Mouse (Mus musculus) liver, embryonic 13.5 days (tissue): ENCODE measurements at regions not wholly inside any gene's neighbourhood (a gene's known extent, or its start where the extent isn't known, plus 50 kb on each side); places are given as distances from the start of the nearest gene placed in this dataset.
"Not testable (repeated sequence)": the region's sequence is repeated elsewhere in the genome, so short reads cannot be mapped to it uniquely, and the experiment has no call there.

Source experiments
- ATAC-seq: fragments of 200-750 bp; cut with Nextera tagmentation; 2 replicates; pipeline ENCODE4 v1.8.0; 2017; ENCODE audit warnings: low read depth, mild to moderate bottlenecking, moderate number of reproducible peaks, moderate library complexity
- DNase-seq: peaks from one replicate; pipeline ENCODE4 v3.0.0; 2022
- H3K27ac ChIP-seq: fragments of 300-500 bp; sonication (generic); 2 replicates; pipeline ENCODE4 v1.5.1; 2015; ENCODE audit warnings: moderate library complexity, mild to moderate bottlenecking, inconsistent platforms
- H3K27me3 ChIP-seq: fragments of 300-500 bp; sonication (generic); 2 replicates; pipeline ENCODE4 v1.6.1; 2015; ENCODE audit warnings: mild to moderate bottlenecking, inconsistent platforms
- H3K36me3 ChIP-seq: fragments of 300-500 bp; sonication (generic); 2 replicates; pipeline ENCODE4 v1.6.1; 2015; ENCODE audit warnings: mild to moderate bottlenecking, inconsistent platforms
- H3K4me1 ChIP-seq: fragments of 300-500 bp; sonication (generic); replicated peaks from 2 replicates; pipeline ENCODE4 v1.6.1; 2015; ENCODE audit warnings: inconsistent platforms
- H3K4me2 ChIP-seq: fragments of 300-500 bp; sonication (generic); 2 replicates; pipeline ENCODE4 v1.6.1; 2015; ENCODE audit warnings: inconsistent platforms, mild to moderate bottlenecking, moderate library complexity
- H3K4me3 ChIP-seq: fragments of 300-500 bp; sonication (generic); replicated peaks from 2 replicates; pipeline ENCODE4 v1.5.1; 2015; ENCODE audit warnings: mild to moderate bottlenecking, inconsistent platforms
- H3K9ac ChIP-seq: fragments of 300-500 bp; sonication (generic); 2 replicates; pipeline ENCODE4 v1.6.1; 2015; ENCODE audit warnings: mild to moderate bottlenecking, inconsistent platforms
- H3K9me3 ChIP-seq: fragments of 300-500 bp; sonication (generic); replicated peaks from 2 replicates; pipeline ENCODE4 v1.6.1; 2016; ENCODE audit warnings: inconsistent platforms
- WGBS: fragments of 180-500 bp; shearing (Covaris S2); methylation state at CpG from one replicate; pipeline ENCODE4 v1.1.7; 2015; ENCODE audit not compliant: insufficient replicate concordance; 5-methylcytosine and 5-hydroxymethylcytosine counted together

- DNase-seq = no peak
- ATAC-seq = no peak
- H3K4me1 ChIP-seq = no peaks in the 10 kb centered on the region
- no peak overlapping the region for H3K9ac ChIP-seq
- no peaks in the 10 kb centered on the region for H3K9me3 ChIP-seq
- H3K27me3 ChIP-seq = no peaks in the 10 kb centered on the region
- H3K36me3 ChIP-seq = no peaks in the 10 kb centered on the region
- WGBS = 54% methylated on average over 3 of the region's 3 CpGs
- H3K27ac ChIP-seq = no peak overlapping the region
- H3K4me2 ChIP-seq = no peak overlapping the region
- H3K4me3 ChIP-seq = no peak overlapping the region
Observed at GRCm38 (mm10) chr10:123888681-123889172, 624.9 kb downstream of the Fam19a2 start.

- H3K27me3 ChIP-seq = no peaks in the 10 kb centered on the region
- ATAC-seq (no peak), DNase-seq (no peak)
- no peaks in the 10 kb centered on the region for H3K9me3 ChIP-seq
- H3K36me3 ChIP-seq = no peaks in the 10 kb centered on the region
- no peak overlapping the region for H3K4me3 ChIP-seq
- no peaks in the 10 kb centered on the region for H3K4me1 ChIP-seq
- no peak overlapping the region for H3K9ac ChIP-seq
- H3K4me2 ChIP-seq = no peak overlapping the region
- no peak overlapping the region for H3K27ac ChIP-seq
Observed at GRCm38 (mm10) chr10:123919054-123919453, 655.3 kb downstream of the Fam19a2 start.

DNA sequence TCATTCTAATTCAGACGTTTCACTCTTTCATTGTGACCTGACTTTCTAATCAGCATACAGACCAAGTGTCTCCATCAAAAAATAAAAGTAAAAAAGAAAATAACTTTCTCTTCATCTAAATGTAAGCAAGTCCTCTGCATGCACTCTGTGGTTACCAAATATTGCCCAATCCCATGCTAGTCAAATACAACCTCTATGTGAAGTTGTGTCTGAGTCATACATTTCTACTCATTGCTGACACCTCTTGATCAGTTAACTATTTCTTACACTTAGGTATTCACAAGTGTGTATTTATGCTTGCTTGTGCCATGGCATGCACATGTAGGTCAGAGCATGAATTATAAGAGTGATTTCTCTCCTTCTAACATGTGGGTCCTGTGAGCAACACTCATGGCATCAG is 666.2 kb downstream of the Fam19a2 start:
- Histone ChIP-seq H3K36me3 (no peaks in the 10 kb centered on the region), H3K9ac (no peak overlapping the region), H3K27me3 (no peaks in the 10 kb centered on the region), H3K9me3 (0 out of 2 replicates have a peak, but pooled peaks cover 2% of the 10 kb centered on the region), H3K4me2 (no peak overlapping the region), H3K27ac (no peak overlapping the region), H3K4me1 (no peaks in the 10 kb centered on the region), H3K4me3 (no peak overlapping the region)
- 45% methylated on average over 1 of the region's 1 CpGs for WGBS
- DNase-seq (no peak), ATAC-seq (no peak)

- H3K9me3 ChIP-seq, H3K27ac ChIP-seq, H3K36me3 ChIP-seq, H3K9ac ChIP-seq, ATAC-seq, H3K27me3 ChIP-seq, H3K4me1 ChIP-seq, H3K4me2 ChIP-seq, DNase-seq, H3K4me3 ChIP-seq: not testable (repeated sequence)
- 60% methylated on average over 4 of the region's 4 CpGs for WGBS
Observed at GRCm38 (mm10) chr10:123938732-123939131, 674.9 kb downstream of the Fam19a2 start.
